ENCODE assay signal across 8 mouse cellular contexts in genomic region chr1:74294733-74295455, GRCm38 (mm10). TPM values are rescaled to one million over a fixed set of nuclear protein-coding genes. Genes with fewer than 3 reads are reported as not detected.
DNase-seq lines count a peak whose midpoint lies in the region; ATAC-seq and TF ChIP-seq lines count a peak whose summit lies in the region.

No protein-coding gene starts in this region.

- no peak for DNase-seq in kidney, postnatal 25 days
- DNase-seq in embryonic facial prominence, embryonic 14.5 days (ENCODE audit: low spot score) = no peak
- DNase-seq in gastrocnemius, adult 18-20 months (ENCODE audit: low spot score) = no peak
- no peak for DNase-seq in layer of hippocampus, adult 9-11 months
- DNase-seq in frontal cortex, adult 2 months (ENCODE audit: extremely low spot score in 1 of 2, low spot score in 1 of 2) = no peak

- H3K4me2 ChIP-seq in kidney, embryonic 15.5 days = peak overlapping the region; percentile 53
- H3K4me2 ChIP-seq in embryonic facial prominence, embryonic 14.5 days (ENCODE audit: low read depth, low read length) = peak overlapping the region; percentile 45
- no peak overlapping the region; the same call in 1 of the 2 replicates for H3K4me2 ChIP-seq in hindbrain, embryonic 16.5 days (ENCODE audit: low read length)
- H3K4me2 ChIP-seq in myocyte (ENCODE audit: low read depth) = peak overlapping the region; percentile 83

- ATAC-seq in kidney, embryonic 15.5 days (replicated peaks; ENCODE audit: low FRiP score) = no peak
- no peak for ATAC-seq in embryonic facial prominence, embryonic 14.5 days (ENCODE audit: low read depth)
- no peak for ATAC-seq in hindbrain, embryonic 16.5 days

- peak; percentile 29 for TF ChIP-seq POLR2A in myocyte (IDR thresholded peaks at IDR 0.05; ENCODE audit: insufficient read length, low read depth)

- H3ac ChIP-seq in myocyte (ENCODE audit: control insufficient read depth, insufficient read length) = no peak overlapping the region

- H3K36me3 ChIP-seq in kidney, embryonic 15.5 days = peaks cover 43% of the 10 kb centered on the region
- peaks cover 41% of the 10 kb centered on the region for H3K36me3 ChIP-seq in embryonic facial prominence, embryonic 14.5 days (ENCODE audit: control insufficient read depth, insufficient read depth, low read length)
- no peaks in the 10 kb centered on the region for H3K36me3 ChIP-seq in hindbrain, embryonic 16.5 days (ENCODE audit: control insufficient read depth, insufficient read depth, low read length)
- H3K36me3 ChIP-seq in myocyte (ENCODE audit: control insufficient read depth, insufficient read depth) = peaks cover 25% of the 10 kb centered on the region

- H3K4me1 ChIP-seq in kidney, embryonic 15.5 days = peaks cover 64% of the 10 kb centered on the region
- peaks cover 29% of the 10 kb centered on the region for H3K4me1 ChIP-seq in embryonic facial prominence, embryonic 14.5 days (ENCODE audit: control insufficient read depth, insufficient read depth, low read length)
- peaks cover 26% of the 10 kb centered on the region for H3K4me1 ChIP-seq in hindbrain, embryonic 16.5 days (ENCODE audit: control insufficient read depth, insufficient read depth, low read depth, low read length)

- H3K9me3 ChIP-seq in kidney, embryonic 15.5 days (replicated peaks) = no peaks in the 10 kb centered on the region
- no peaks in the 10 kb centered on the region for H3K9me3 ChIP-seq in embryonic facial prominence, embryonic 14.5 days (ENCODE audit: control insufficient read depth, low read length)
- no peaks in the 10 kb centered on the region for H3K9me3 ChIP-seq in hindbrain, embryonic 16.5 days (ENCODE audit: control insufficient read depth, low read length)

- H3K79me2 ChIP-seq in myocyte (ENCODE audit: control insufficient read depth, insufficient read depth) = peaks cover 36% of the 10 kb centered on the region

- WGBS in kidney, embryonic 15.5 days = 85% methylated on average over 6 of the region's 6 CpGs
- 85% methylated on average over 5 of the region's 6 CpGs for WGBS in embryonic facial prominence, embryonic 14.5 days
- WGBS in hindbrain, embryonic 16.5 days = 88% methylated on average over 6 of the region's 6 CpGs

- H3K27me3 ChIP-seq in kidney, embryonic 15.5 days = no peaks in the 10 kb centered on the region
- H3K27me3 ChIP-seq in embryonic facial prominence, embryonic 14.5 days (replicated peaks; ENCODE audit: control insufficient read depth, insufficient read depth, low read length) = no peaks in the 10 kb centered on the region
- H3K27me3 ChIP-seq in hindbrain, embryonic 16.5 days (replicated peaks; ENCODE audit: control insufficient read depth, insufficient read depth, low read length) = no peaks in the 10 kb centered on the region
- H3K27me3 ChIP-seq in myocyte (ENCODE audit: control insufficient read depth, insufficient read depth, insufficient read length) = no peaks in the 10 kb centered on the region

- H3K27ac ChIP-seq in kidney, embryonic 15.5 days = peak overlapping the region; percentile 98
- peak overlapping the region; percentile 91 for H3K27ac ChIP-seq in embryonic facial prominence, embryonic 14.5 days (replicated peaks; ENCODE audit: low read depth, low read length)
- peak overlapping the region; percentile 86 for H3K27ac ChIP-seq in hindbrain, embryonic 16.5 days (ENCODE audit: low read depth, low read length)

- no peak overlapping the region for H3K4me3 ChIP-seq in kidney, embryonic 15.5 days (replicated peaks)
- no peak overlapping the region for H3K4me3 ChIP-seq in embryonic facial prominence, embryonic 14.5 days (ENCODE audit: low read depth, low read length)
- no peak overlapping the region for H3K4me3 ChIP-seq in hindbrain, embryonic 16.5 days (ENCODE audit: low read length)
- H3K4me3 ChIP-seq in myocyte = peak overlapping the region; percentile 7

- H3K9ac ChIP-seq in kidney, embryonic 15.5 days = 0 out of 2 replicates have a peak overlapping the region, but pooled peaks have one; percentile 41
- peak overlapping the region; percentile 32; the same call in 1 of the 2 replicates for H3K9ac ChIP-seq in embryonic facial prominence, embryonic 14.5 days (ENCODE audit: low read depth, low read length)
- no peak overlapping the region for H3K9ac ChIP-seq in hindbrain, embryonic 16.5 days (ENCODE audit: low read depth, low read length)

TF ChIP-seq in myocyte, 11 proteins besides CTCF, POLR2A, EP300 and RAD21:
- TF ChIP-seq USF1 (IDR thresholded peaks at IDR 0.05; ENCODE audit: low read depth) (no peak), TCF3 (IDR thresholded peaks at IDR 0.05; ENCODE audit: insufficient read length, low read depth) (peak; percentile 53), TCF12 (IDR thresholded peaks at IDR 0.05; ENCODE audit: insufficient read depth, poor library complexity, severe bottlenecking) (no peak), MYOG (IDR thresholded peaks at IDR 0.05; ENCODE audit: control insufficient read depth in 1 of 3, insufficient read depth in 1 of 3, insufficient read length in 2 of 3, low read depth in 2 of 3) (peak in 2 of 3 experiments; percentile 20 to 82), POLR2AphosphoS2 (IDR thresholded peaks at IDR 0.05; ENCODE audit: insufficient read length, low read depth) (peak; percentile 21), MYOD1 (IDR thresholded peaks at IDR 0.05; ENCODE audit: control insufficient read depth in 1 of 3, insufficient read length in 2 of 3, low read depth in 2 of 3) (peak in 2 of 3 experiments; percentile 53 to 94), SRF (IDR thresholded peaks at IDR 0.05; ENCODE audit: control insufficient read depth, insufficient read length, low read depth) (no peak), E2F4 (IDR thresholded peaks at IDR 0.05; ENCODE audit: insufficient read depth) (no peak), CEBPB (IDR thresholded peaks at IDR 0.05; ENCODE audit: insufficient read depth, poor library complexity, severe bottlenecking) (no peak)

RNA-seq across cellular contexts. Expression of gene Pnkd, which starts 10.2 kb away (rescaled TPM):
- polyA plus RNA-seq in kidney, embryonic 15.5 days (2015; fragmentation: Nextera tagmentation; extraction: Ambion mirVana) = 138 and 139 TPM in 2 replicates
- 119 and 133 TPM in 2 replicates for polyA plus RNA-seq in embryonic facial prominence, embryonic 14.5 days (2014; fragmentation: Nextera tagmentation; extraction: Ambion mirVana)
- polyA plus RNA-seq in hindbrain, embryonic 16.5 days (2015; fragmentation: Nextera tagmentation; extraction: Ambion mirVana) = 166 and 167 TPM in 2 replicates
- 93.7 TPM for polyA plus RNA-seq in myocyte (2012; fragmentation: generic; extraction: Trizol)
- 10 to 100 TPM; 54.0 to 63.3 TPM for total RNA-seq in gastrocnemius, adult 18-20 months (2021)
- polyA plus RNA-seq in frontal cortex, adult 2 months (2012; rRNA removed) = 110 and 135 TPM in 2 replicates

RNA-seq across cellular contexts. Expression of gene Aamp, which starts 10.4 kb away (rescaled TPM):
- polyA plus RNA-seq in kidney, embryonic 15.5 days (2015; fragmentation: Nextera tagmentation; extraction: Ambion mirVana) = 267 and 283 TPM in 2 replicates
- 214 and 224 TPM in 2 replicates for polyA plus RNA-seq in embryonic facial prominence, embryonic 14.5 days (2014; fragmentation: Nextera tagmentation; extraction: Ambion mirVana)
- 237 and 241 TPM in 2 replicates for polyA plus RNA-seq in hindbrain, embryonic 16.5 days (2015; fragmentation: Nextera tagmentation; extraction: Ambion mirVana)
- polyA plus RNA-seq in myocyte (2012; fragmentation: generic; extraction: Trizol) = 199 TPM
- 10 to 100 TPM; 74.4 to 77.1 TPM for total RNA-seq in gastrocnemius, adult 18-20 months (2021)
- 182 and 184 TPM in 2 replicates for polyA plus RNA-seq in frontal cortex, adult 2 months (2012; rRNA removed)

RNA-seq across cellular contexts. Expression of gene Tmbim1, which starts 10.5 kb away (rescaled TPM):
- 25.6 and 31.2 TPM in 2 replicates for polyA plus RNA-seq in kidney, embryonic 15.5 days (2015; fragmentation: Nextera tagmentation; extraction: Ambion mirVana)
- 35.4 and 35.6 TPM in 2 replicates for polyA plus RNA-seq in embryonic facial prominence, embryonic 14.5 days (2014; fragmentation: Nextera tagmentation; extraction: Ambion mirVana)
- polyA plus RNA-seq in hindbrain, embryonic 16.5 days (2015; fragmentation: Nextera tagmentation; extraction: Ambion mirVana) = 11.7 and 12.2 TPM in 2 replicates
- 178 TPM for polyA plus RNA-seq in myocyte (2012; fragmentation: generic; extraction: Trizol)
- total RNA-seq in gastrocnemius, adult 18-20 months (2021) = 10 to 100 TPM; 29.0 to 42.2 TPM
- 25.7 and 33.6 TPM in 2 replicates for polyA plus RNA-seq in frontal cortex, adult 2 months (2012; rRNA removed)

RNA-seq across cellular contexts. Expression of gene Gpbar1, which starts 16.5 kb away (rescaled TPM):
- polyA plus RNA-seq in kidney, embryonic 15.5 days (2015; fragmentation: Nextera tagmentation; extraction: Ambion mirVana) = 1.7 and 2.1 TPM in 2 replicates
- 0.20 and 0.21 TPM in 2 replicates for polyA plus RNA-seq in embryonic facial prominence, embryonic 14.5 days (2014; fragmentation: Nextera tagmentation; extraction: Ambion mirVana)
- polyA plus RNA-seq in hindbrain, embryonic 16.5 days (2015; fragmentation: Nextera tagmentation; extraction: Ambion mirVana) = 0.20 TPM in 1 of 2 replicates, not detected in the other
- polyA plus RNA-seq in myocyte (2012; fragmentation: generic; extraction: Trizol) = 0.14 TPM
- not detected for total RNA-seq in gastrocnemius, adult 18-20 months (2021)
- polyA plus RNA-seq in frontal cortex, adult 2 months (2012; rRNA removed) = 0.14 TPM in 1 of 2 replicates, not detected in the other

RNA-seq across cellular contexts. Expression of gene Arpc2, which starts 59.0 kb away (rescaled TPM):
- polyA plus RNA-seq in kidney, embryonic 15.5 days (2015; fragmentation: Nextera tagmentation; extraction: Ambion mirVana) = 446 and 449 TPM in 2 replicates
- 341 and 347 TPM in 2 replicates for polyA plus RNA-seq in embryonic facial prominence, embryonic 14.5 days (2014; fragmentation: Nextera tagmentation; extraction: Ambion mirVana)
- polyA plus RNA-seq in hindbrain, embryonic 16.5 days (2015; fragmentation: Nextera tagmentation; extraction: Ambion mirVana) = 411 and 415 TPM in 2 replicates
- 214 TPM for polyA plus RNA-seq in myocyte (2012; fragmentation: generic; extraction: Trizol)
- 10 to 100 TPM; 71.0 to 82.9 TPM for total RNA-seq in gastrocnemius, adult 18-20 months (2021)
- 213 and 235 TPM in 2 replicates for polyA plus RNA-seq in frontal cortex, adult 2 months (2012; rRNA removed)
